Comparison of ENCODE assay signal across 8 mouse cellular contexts in genomic region chr9:10904616-10905363, GRCm38 (mm10). TPM values are rescaled to one million over a fixed set of nuclear protein-coding genes. Genes with fewer than 3 reads are reported as not detected.
DNase-seq lines count a peak whose midpoint lies in the region; ATAC-seq lines count a peak whose summit lies in the region.

TSS of gene Cntn5 (minus strand) at chr9:10904775.

- intact Hi-C loops in heart, postnatal 25 days (cut with DNase I): no loop called here
- intact Hi-C loops in left cerebral cortex, postnatal 25 days (cut with DNase I): loop anchor here (5.0 to 10.0 kb wide), 4 partner anchors 240 to 1527 kb away; no protein-coding TSS in a partner anchor

- H3K27ac ChIP-seq in heart, embryonic 12.5 days (ENCODE audit: poor library complexity, severe bottlenecking): no peak within 1 kb of the TSS

- peak within 1 kb of the TSS; percentile 65 for H3K4me2 ChIP-seq in heart, embryonic 12.5 days

- no peak for DNase-seq in heart, postnatal 25 days (ENCODE audit: low spot score)
- DNase-seq in cerebellum, adult 9-11 months: peak; percentile 18
- peak; percentile 63 to 66 for DNase-seq in frontal cortex, postnatal 14 days (ENCODE audit: low spot score in 2 of 2)
- DNase-seq in left cerebral cortex, postnatal 25 days (ENCODE audit: low spot score in 2 of 2): peak; percentile 81 to 85
- DNase-seq in retina, postnatal 7 days (ENCODE audit: low read depth, low spot score): peak; percentile 11
- DNase-seq in ovary, postnatal 36 days (ENCODE audit: low spot score): no peak
- DNase-seq in spleen, adult 18-20 months: no peak

- no peaks in the 10 kb centered on the region for H3K9me3 ChIP-seq in heart, embryonic 12.5 days (replicated peaks)

- ATAC-seq in heart, embryonic 12.5 days (ENCODE audit: insufficient number of reproducible peaks, low FRiP score): no peak

- H3K4me1 ChIP-seq in heart, embryonic 12.5 days (replicated peaks): 0 out of 2 replicates have a peak, but pooled peaks cover 5% of the 10 kb centered on the region

- H3K27me3 ChIP-seq in heart, embryonic 12.5 days (replicated peaks): peaks cover 14% of the 10 kb centered on the region

- no peaks in the 10 kb centered on the region for H3K36me3 ChIP-seq in heart, embryonic 12.5 days

- no peak within 1 kb of the TSS for H3K9ac ChIP-seq in heart, embryonic 12.5 days

- H3K4me3 ChIP-seq in heart, embryonic 12.5 days: peak within 1 kb of the TSS; percentile 21

- 4% methylated on average over 28 of the region's 28 CpGs for WGBS in heart, embryonic 12.5 days

RNA-seq across cellular contexts. Expression of gene Cntn5, which starts in this region (rescaled TPM):
- polyA plus RNA-seq in heart, embryonic 12.5 days (2016; fragmentation: Nextera tagmentation; extraction: Ambion mirVana): 0.08 TPM in 1 of 2 replicates, not detected in the other
- total RNA-seq in heart, postnatal 25 days (2021): under 1 TPM; 0.14 to 0.39 TPM
- 10 to 100 TPM; 20.8 to 21.4 TPM for total RNA-seq in left cerebral cortex, postnatal 25 days (2021)

Comparison
In these comparisons a context has a peak if more than half of its experiments do, and no peak if none do; other contexts are left out.
1. RNA of gene Cntn5 (total RNA-seq): 20.8 to 21.4 TPM in left cerebral cortex, postnatal 25 days; 0.14 to 0.39 TPM in heart, postnatal 25 days; every median in the first group is over 10 times any median in the second.
2. DNase-seq: peak in cerebellum, adult 9-11 months (single experiment), frontal cortex, postnatal 14 days (2 of 2), left cerebral cortex, postnatal 25 days (2 of 2) and retina, postnatal 7 days (single experiment); none in heart, postnatal 25 days (single experiment), ovary, postnatal 36 days (single experiment) and spleen, adult 18-20 months (0 of 2).